Mouse (Mus musculus) midbrain, embryonic 16.5 days (tissue): ENCODE measurements at regions not wholly inside any gene's neighbourhood (a gene's known extent, or its start where the extent isn't known, plus 50 kb on each side); places are given as distances from the start of the nearest gene placed in this dataset.
"Not testable (repeated sequence)": the region's sequence is repeated elsewhere in the genome, so short reads cannot be mapped to it uniquely, and the experiment has no call there.

ENCODE experiments used
- ATAC-seq: fragments of 200-750 bp; cut with Nextera tagmentation; 2 replicates; pipeline ENCODE4 v1.8.0; 2017; ENCODE audit warnings: moderate TSS enrichment
- H3K27ac ChIP-seq: fragments of 300-500 bp; sonication (generic); 2 replicates; pipeline ENCODE4 v1.5.1; 2014; ENCODE audit warnings: mild to moderate bottlenecking, low read length, mixed read lengths
- H3K27me3 ChIP-seq: fragments of 300-500 bp; sonication (generic); 2 replicates; pipeline ENCODE4 v1.6.1; 2014; ENCODE audit warnings: low read depth, low read length, mixed read lengths; ENCODE audit not compliant: control insufficient read depth, insufficient read depth
- H3K36me3 ChIP-seq: fragments of 300-500 bp; sonication (generic); 2 replicates; pipeline ENCODE4 v1.6.1; 2014; ENCODE audit warnings: mild to moderate bottlenecking, low read length, moderate library complexity, mixed read lengths; ENCODE audit not compliant: control insufficient read depth, insufficient read depth
- H3K4me1 ChIP-seq: fragments of 300-500 bp; sonication (generic); 2 replicates; pipeline ENCODE4 v1.6.1; 2014; ENCODE audit warnings: mild to moderate bottlenecking, low read length, mixed read lengths; ENCODE audit not compliant: control insufficient read depth, insufficient read depth
- H3K4me2 ChIP-seq: fragments of 300-500 bp; sonication (generic); 2 replicates; pipeline ENCODE4 v1.6.1; 2014; ENCODE audit warnings: mild to moderate bottlenecking, low read length, mixed read lengths
- H3K4me3 ChIP-seq: fragments of 300-500 bp; sonication (generic); 2 replicates; pipeline ENCODE4 v1.5.1; 2014; ENCODE audit warnings: low read depth, mild to moderate bottlenecking, low read length, moderate library complexity, mixed read lengths
- H3K9ac ChIP-seq: fragments of 300-500 bp; sonication (generic); 2 replicates; pipeline ENCODE4 v1.6.1; 2014; ENCODE audit warnings: low read depth, low read length, mixed read lengths
- H3K9me3 ChIP-seq: fragments of 300-500 bp; sonication (generic); replicated peaks from 2 replicates; pipeline ENCODE4 v1.6.1; 2014; ENCODE audit warnings: mild to moderate bottlenecking, low read length, mixed read lengths; ENCODE audit not compliant: control insufficient read depth, poor library complexity, severe bottlenecking
- WGBS: fragments of 180-500 bp; shearing (Covaris S2); extraction: QIAGEN DNeasy Blood & Tissue Kit; methylation state at CpG from one replicate; pipeline ENCODE4 v1.1.7; 2014; 5-methylcytosine and 5-hydroxymethylcytosine counted together

- H3K4me3 ChIP-seq = no peak overlapping the region
- H3K9ac ChIP-seq = no peak overlapping the region
- H3K36me3 ChIP-seq = no peaks in the 10 kb centered on the region
- H3K27me3 ChIP-seq = no peaks in the 10 kb centered on the region
- peaks cover 2% of the 10 kb centered on the region; the same call in 1 of the 2 replicates for H3K4me1 ChIP-seq
- H3K27ac ChIP-seq = no peak overlapping the region
- no peaks in the 10 kb centered on the region for H3K9me3 ChIP-seq
- no peak overlapping the region for H3K4me2 ChIP-seq
- 90% methylated on average over 11 of the region's 11 CpGs for WGBS
- ATAC-seq = no peak
These were observed 453.3 kb downstream of the Dad1 start for GRCm38 (mm10) chr14:53800508-53801136.

- not testable (repeated sequence) for H3K4me1 ChIP-seq, H3K27me3 ChIP-seq, H3K4me2 ChIP-seq, H3K9me3 ChIP-seq, H3K36me3 ChIP-seq, ATAC-seq, H3K27ac ChIP-seq, H3K9ac ChIP-seq, H3K4me3 ChIP-seq
- 68% methylated on average over 1 of the region's 1 CpGs for WGBS
These were observed 458.7 kb downstream of the Dad1 start for GRCm38 (mm10) chr14:53795160-53795559.

- Histone ChIP-seq H3K36me3 (no peaks in the 10 kb centered on the region), H3K9me3 (no peaks in the 10 kb centered on the region), H3K4me3 (no peak overlapping the region), H3K4me1 (no peaks in the 10 kb centered on the region), H3K27ac (no peak overlapping the region), H3K9ac (no peak overlapping the region), H3K4me2 (no peak overlapping the region), H3K27me3 (no peaks in the 10 kb centered on the region)
- ATAC-seq = no peak
- 78% methylated on average over 5 of the region's 5 CpGs for WGBS
These were observed 459.4 kb downstream of the Dad1 start for GRCm38 (mm10) chr14:53794527-53794926.

- not testable (repeated sequence) for H3K4me1 ChIP-seq, H3K4me3 ChIP-seq, H3K27me3 ChIP-seq, H3K9ac ChIP-seq, H3K9me3 ChIP-seq, H3K36me3 ChIP-seq, H3K27ac ChIP-seq, ATAC-seq, H3K4me2 ChIP-seq
- 86% methylated on average over 1 of the region's 1 CpGs for WGBS
These were observed 461.5 kb downstream of the Dad1 start for GRCm38 (mm10) chr14:53792432-53792831.

- not testable (repeated sequence) for H3K4me1 ChIP-seq, H3K36me3 ChIP-seq
- WGBS = 83% methylated on average over 2 of the region's 2 CpGs
These were observed 468.4 kb downstream of the Dad1 start for GRCm38 (mm10) chr14:53785547-53785946.

GRCm38 (mm10) chr14:53777375-53777774, 476.5 kb downstream of the Dad1 start:
- Histone ChIP-seq H3K27ac (no peak overlapping the region), H3K4me3 (no peak overlapping the region), H3K27me3 (no peaks in the 10 kb centered on the region), H3K4me2 (no peak overlapping the region), H3K9ac (no peak overlapping the region), H3K36me3 (no peaks in the 10 kb centered on the region), H3K9me3 (no peaks in the 10 kb centered on the region), H3K4me1 (no peaks in the 10 kb centered on the region)
- ATAC-seq = no peak
- WGBS = 80% methylated on average over 3 of the region's 3 CpGs

More at GRCm38 (mm10) chr14:53785547-53785946, 468.4 kb downstream of the Dad1 start:
- not testable (repeated sequence) for H3K9me3 ChIP-seq, H3K27ac ChIP-seq, ATAC-seq, H3K4me3 ChIP-seq, H3K9ac ChIP-seq, H3K27me3 ChIP-seq, H3K4me2 ChIP-seq

- WGBS = 80% methylated on average over 1 of the region's 1 CpGs
These were observed 477.2 kb downstream of the Dad1 start for GRCm38 (mm10) chr14:53776717-53777116.

GRCm38 (mm10) chr14:53766501-53766900, 487.4 kb downstream of the Dad1 start:
- H3K9ac ChIP-seq, ATAC-seq, H3K27me3 ChIP-seq, H3K4me2 ChIP-seq, H3K36me3 ChIP-seq, H3K4me3 ChIP-seq, H3K4me1 ChIP-seq, H3K9me3 ChIP-seq, H3K27ac ChIP-seq: not testable (repeated sequence)
- WGBS = 70% methylated on average over 6 of the region's 6 CpGs

More at GRCm38 (mm10) chr14:53776717-53777116, 477.2 kb downstream of the Dad1 start:
- not testable (repeated sequence) for H3K27me3 ChIP-seq, H3K36me3 ChIP-seq, H3K4me1 ChIP-seq, H3K27ac ChIP-seq, H3K4me3 ChIP-seq, H3K9me3 ChIP-seq
- Histone ChIP-seq H3K4me2 (peak overlapping the region; percentile 23; the same call in 1 of the 2 replicates), H3K9ac (peak overlapping the region; percentile 35; the same call in 1 of the 2 replicates)
- ATAC-seq = peak; percentile 64

- not testable (repeated sequence) for ATAC-seq, H3K27me3 ChIP-seq, H3K36me3 ChIP-seq, H3K9ac ChIP-seq, H3K27ac ChIP-seq, H3K4me1 ChIP-seq, H3K4me3 ChIP-seq, H3K4me2 ChIP-seq, H3K9me3 ChIP-seq
- WGBS = 95% methylated on average over 1 of the region's 1 CpGs
These were observed 488.0 kb downstream of the Dad1 start for GRCm38 (mm10) chr14:53765918-53766317.
